Mouse (Mus musculus) neural tube, embryonic 11.5 days (tissue): ENCODE results near the gene BC051665. TPM values are rescaled to one million over a fixed set of nuclear protein-coding genes. Genes with fewer than 3 reads are reported as not detected.

Source experiments
- ATAC-seq: fragments of 200-750 bp; cut with Nextera tagmentation; 2 replicates; pipeline ENCODE4 v1.8.0; 2017; ENCODE audit warnings: moderate number of reproducible peaks, mild to moderate bottlenecking, moderate TSS enrichment, moderate library complexity; ENCODE audit not compliant: insufficient read depth, low FRiP score, low TSS enrichment
- DNase-seq: peaks from one replicate; pipeline ENCODE4 v3.0.0-alpha.2; 2015; ENCODE audit warnings: low spot score
- H3K27ac ChIP-seq: fragments of 300-500 bp; sonication (generic); 2 replicates; pipeline ENCODE4 v1.5.1; 2014; ENCODE audit warnings: low read depth, mild to moderate bottlenecking, low read length
- H3K27me3 ChIP-seq: fragments of 300-500 bp; sonication (generic); 2 replicates; pipeline ENCODE4 v1.6.1; 2014; ENCODE audit warnings: mild to moderate bottlenecking, low read length, mixed read lengths; ENCODE audit not compliant: control insufficient read depth, insufficient read depth
- H3K36me3 ChIP-seq: fragments of 300-500 bp; sonication (generic); 2 replicates; pipeline ENCODE4 v1.6.1; 2014; ENCODE audit warnings: mild to moderate bottlenecking, low read length, moderate library complexity, mixed read lengths; ENCODE audit not compliant: control insufficient read depth, insufficient read depth
- H3K4me1 ChIP-seq: fragments of 300-500 bp; sonication (generic); 2 replicates; pipeline ENCODE4 v1.6.1; 2014; ENCODE audit warnings: low read length, mixed read lengths; ENCODE audit not compliant: control insufficient read depth, insufficient read depth
- H3K4me2 ChIP-seq: fragments of 300-500 bp; sonication (generic); 2 replicates; pipeline ENCODE4 v1.6.1; 2014; ENCODE audit warnings: low read depth, mild to moderate bottlenecking, moderate library complexity
- H3K4me3 ChIP-seq: fragments of 300-500 bp; sonication (generic); 2 replicates; pipeline ENCODE4 v1.5.1; 2014; ENCODE audit warnings: low read depth, low read length
- H3K9ac ChIP-seq: fragments of 300-500 bp; sonication (generic); 2 replicates; pipeline ENCODE4 v1.6.1; 2014; ENCODE audit warnings: mild to moderate bottlenecking, low read length
- H3K9me3 ChIP-seq: fragments of 300-500 bp; sonication (generic); 2 replicates; pipeline ENCODE4 v1.6.1; 2016; ENCODE audit warnings: low read length; ENCODE audit not compliant: control insufficient read depth
- WGBS: fragments of 180-500 bp; shearing (Covaris S2); extraction: QIAGEN DNeasy Blood & Tissue Kit; methylation state at CpG from one replicate; pipeline ENCODE4 v1.1.7; 2014; 5-methylcytosine and 5-hydroxymethylcytosine counted together
- polyA plus RNA-seq: library from polyadenylated mRNA; unstranded; fragments of >200 nt; fragmentation: Nextera tagmentation; extraction: Ambion mirVana; gene quantifications from 2 replicates; pipeline ENCODE4 v1.2.1, GENCODE M21; 2014

Gene BC051665
- polyA plus RNA-seq = not detected in 2 replicates

DNA sequence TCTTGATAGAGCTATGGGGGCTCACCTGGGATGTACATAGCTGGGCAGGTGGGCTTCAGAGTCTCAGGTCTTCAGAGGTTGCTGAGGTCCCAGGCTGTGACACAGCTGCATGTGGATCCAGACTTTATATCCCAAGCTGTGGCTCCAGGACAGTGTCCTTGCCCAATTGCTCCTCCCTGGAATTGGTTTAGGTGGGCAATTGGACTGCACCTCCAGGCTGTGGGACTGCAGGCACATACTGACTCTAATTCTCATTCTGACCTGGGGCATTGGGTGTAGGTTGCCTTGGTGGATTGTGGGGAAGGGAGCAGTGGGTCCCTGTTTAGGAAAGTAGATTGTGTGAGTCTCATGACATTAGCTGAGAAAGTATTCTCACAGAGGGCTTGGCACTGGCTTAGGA lies at the start of gene BC051665:
BC051665 (minus strand) TSS at position 101 of the 400 bp plus-strand sequence.
- no peak for DNase-seq
- no peaks in the 10 kb centered on the region for H3K36me3 ChIP-seq
- H3K27ac ChIP-seq = no peak within 1 kb of the TSS
- H3K4me1 ChIP-seq = no peaks in the 10 kb centered on the region
- H3K9me3 ChIP-seq = no peaks in the 10 kb centered on the region
- H3K4me3 ChIP-seq = no peak within 1 kb of the TSS
- no peak within 1 kb of the TSS for H3K4me2 ChIP-seq
- ATAC-seq = no peak
- no peak within 1 kb of the TSS for H3K9ac ChIP-seq
- H3K27me3 ChIP-seq = no peaks in the 10 kb centered on the region

GRCm38 (mm10) chr13:60826052-60826451 lies 39.9 kb upstream of the BC051665 start:
- no peak for DNase-seq
- no peaks in the 10 kb centered on the region for H3K36me3 ChIP-seq
- no peak overlapping the region for H3K27ac ChIP-seq
- 73% methylated on average over 3 of the region's 3 CpGs for WGBS
- no peak for ATAC-seq
- H3K9ac ChIP-seq = no peak overlapping the region
- H3K9me3 ChIP-seq = no peaks in the 10 kb centered on the region
- no peaks in the 10 kb centered on the region for H3K4me1 ChIP-seq
- no peaks in the 10 kb centered on the region for H3K27me3 ChIP-seq
- H3K4me3 ChIP-seq = no peak overlapping the region
- H3K4me2 ChIP-seq = no peak overlapping the region

DNA sequence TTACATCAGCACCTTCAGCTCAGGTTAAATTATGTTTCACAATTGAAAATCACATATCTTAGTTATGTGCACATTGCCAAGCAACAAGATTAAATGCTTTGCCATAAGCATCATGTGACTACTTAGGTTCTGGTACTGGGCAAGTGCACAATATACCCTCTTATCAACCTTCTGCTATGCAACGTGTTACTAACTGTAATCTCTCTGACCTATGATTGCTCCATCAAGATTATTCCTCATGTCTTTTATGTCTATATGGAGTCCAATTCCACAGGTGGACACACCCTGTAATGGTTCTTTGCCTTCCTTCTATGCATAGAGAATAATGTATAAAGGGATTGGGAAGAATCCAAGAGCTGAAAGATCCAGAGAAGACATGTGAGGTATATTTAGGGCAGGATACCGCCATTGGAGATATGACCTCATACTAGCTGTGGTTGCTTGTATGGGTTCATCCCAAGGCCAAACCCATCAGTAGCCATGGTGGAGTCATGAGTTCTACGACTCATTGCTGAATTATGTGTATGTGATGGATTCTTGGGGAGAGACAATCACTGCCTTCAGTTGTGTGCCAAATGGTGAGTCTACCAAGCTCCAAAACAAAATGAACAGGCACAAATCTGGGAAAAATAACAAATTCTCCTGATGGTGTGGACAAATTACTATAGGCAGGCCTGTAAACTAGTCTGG lies 34.5 kb upstream of the BC051665 start:
- H3K27ac ChIP-seq = no peak overlapping the region
- WGBS = 73% methylated on average over 3 of the region's 3 CpGs
- H3K27me3 ChIP-seq = no peaks in the 10 kb centered on the region
- H3K4me2 ChIP-seq = no peak overlapping the region
- H3K4me3 ChIP-seq = no peak overlapping the region
- no peaks in the 10 kb centered on the region for H3K36me3 ChIP-seq
- no peaks in the 10 kb centered on the region for H3K4me1 ChIP-seq
- ATAC-seq = no peak
- no peaks in the 10 kb centered on the region for H3K9me3 ChIP-seq
- DNase-seq = no peak
- H3K9ac ChIP-seq = no peak overlapping the region

- 14% methylated on average over 7 of the region's 7 CpGs for WGBS
- peak; percentile 31 for DNase-seq
- Histone ChIP-seq H3K27ac (no peak overlapping the region), H3K9ac (no peak overlapping the region), H3K4me1 (no peaks in the 10 kb centered on the region), H3K36me3 (no peaks in the 10 kb centered on the region), H3K4me3 (no peak overlapping the region), H3K27me3 (no peaks in the 10 kb centered on the region), H3K9me3 (no peaks in the 10 kb centered on the region), H3K4me2 (no peak overlapping the region)
- ATAC-seq = no peak
Measured at GRCm38 (mm10) chr13:60819469-60819868, 33.3 kb upstream of the BC051665 start.

DNA sequence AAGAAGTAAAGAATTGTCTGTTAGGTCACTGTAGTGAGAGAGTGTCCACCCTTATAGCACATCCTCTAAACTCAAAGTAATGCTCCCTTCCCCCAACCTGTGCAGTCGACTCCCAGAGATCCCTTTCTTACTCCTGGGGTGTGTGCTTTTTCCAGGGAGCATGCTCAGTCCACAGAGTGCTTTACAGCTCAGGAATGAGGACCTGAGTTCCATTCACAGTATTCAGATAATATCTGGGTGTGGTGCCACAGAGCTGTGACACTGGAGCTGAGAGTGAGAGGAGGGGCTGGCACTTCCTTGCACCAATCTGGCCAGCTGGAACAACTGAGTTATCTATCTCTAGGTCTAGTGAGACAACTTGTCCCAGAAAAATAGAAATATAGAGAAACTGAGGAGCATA lies 27.6 kb upstream of the BC051665 start:
- DNase-seq = no peak
- Histone ChIP-seq H3K27me3 (no peaks in the 10 kb centered on the region), H3K4me2 (no peak overlapping the region), H3K9ac (no peak overlapping the region), H3K36me3 (no peaks in the 10 kb centered on the region), H3K4me1 (no peaks in the 10 kb centered on the region), H3K9me3 (no peaks in the 10 kb centered on the region), H3K27ac (no peak overlapping the region), H3K4me3 (no peak overlapping the region)
- 81% methylated on average over 1 of the region's 1 CpGs for WGBS
- no peak for ATAC-seq

DNA sequence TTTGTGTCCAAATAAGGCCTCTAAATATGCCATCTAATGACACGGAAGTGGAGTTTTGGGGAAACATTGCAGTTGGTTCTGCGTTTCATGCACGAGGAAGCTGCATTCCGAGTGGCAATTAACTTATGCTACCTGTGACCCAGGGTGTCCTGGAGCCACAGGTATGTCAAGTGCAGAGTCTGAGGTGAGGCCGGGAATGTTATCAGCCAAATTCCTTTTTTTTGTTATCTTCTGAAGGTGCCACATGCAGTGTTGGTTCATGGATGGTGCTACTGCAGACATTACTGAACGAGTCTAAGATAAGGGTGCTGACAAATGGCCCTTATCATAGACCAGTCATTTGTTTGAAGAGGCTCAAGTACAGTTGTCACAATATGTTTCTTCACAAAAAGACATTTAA lies 26.6 kb upstream of the BC051665 start:
- Histone ChIP-seq H3K27me3 (no peaks in the 10 kb centered on the region), H3K36me3 (no peaks in the 10 kb centered on the region), H3K27ac (no peak overlapping the region), H3K4me3 (no peak overlapping the region), H3K9ac (no peak overlapping the region), H3K4me1 (no peaks in the 10 kb centered on the region), H3K4me2 (no peak overlapping the region), H3K9me3 (no peaks in the 10 kb centered on the region)
- WGBS = 90% methylated on average over 6 of the region's 6 CpGs
- ATAC-seq (no peak), DNase-seq (no peak)

- no peak overlapping the region for H3K9ac ChIP-seq
- no peak overlapping the region for H3K4me2 ChIP-seq
- DNase-seq (no peak), ATAC-seq (no peak)
- no peaks in the 10 kb centered on the region for H3K36me3 ChIP-seq
- H3K4me1 ChIP-seq = no peaks in the 10 kb centered on the region
- no peak overlapping the region for H3K27ac ChIP-seq
- H3K9me3 ChIP-seq = no peaks in the 10 kb centered on the region
- no peaks in the 10 kb centered on the region for H3K27me3 ChIP-seq
- WGBS = 78% methylated on average over 2 of the region's 2 CpGs
- no peak overlapping the region for H3K4me3 ChIP-seq
Measured at GRCm38 (mm10) chr13:60809690-60810089, 23.5 kb upstream of the BC051665 start.

GRCm38 (mm10) chr13:60802749-60803148 lies 16.6 kb upstream of the BC051665 start, which contains the start of gene Ctsll3:
TSS of gene Ctsll3 (minus strand) at chr13:60802849.
- Histone ChIP-seq H3K27me3 (no peaks in the 10 kb centered on the region), H3K4me3 (no peak within 1 kb of the TSS), H3K9me3 (no peaks in the 10 kb centered on the region), H3K9ac (no peak within 1 kb of the TSS), H3K4me2 (no peak within 1 kb of the TSS), H3K36me3 (no peaks in the 10 kb centered on the region), H3K27ac (no peak within 1 kb of the TSS), H3K4me1 (no peaks in the 10 kb centered on the region)
- 68% methylated on average over 1 of the region's 1 CpGs for WGBS
- DNase-seq = no peak
- no peak for ATAC-seq

DNA sequence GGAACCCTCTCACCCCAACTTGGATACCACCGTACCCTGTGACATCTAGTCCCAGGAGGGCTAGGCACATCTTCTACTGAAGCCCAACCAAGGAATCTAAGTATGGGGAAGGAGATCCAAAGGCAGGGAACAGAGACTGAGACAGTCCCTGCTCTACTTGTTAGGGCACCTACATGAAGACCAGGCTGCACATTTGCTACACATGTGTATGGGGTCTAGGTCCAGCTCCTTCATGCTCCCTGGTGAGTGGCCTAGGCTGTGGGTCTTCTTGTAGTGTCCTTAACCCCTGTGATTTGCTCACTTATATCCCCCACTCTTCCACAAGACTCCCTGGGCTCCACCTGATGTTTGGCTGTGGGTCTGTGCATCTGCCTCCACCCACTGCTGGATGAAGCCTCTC lies 3.3 kb upstream of the BC051665 start:
- 93% methylated on average over 1 of the region's 1 CpGs for WGBS

More for the DNA sequence above, 3.3 kb upstream of the BC051665 start:
- no peaks in the 10 kb centered on the region for H3K4me1 ChIP-seq
- no peak overlapping the region for H3K4me3 ChIP-seq
- no peaks in the 10 kb centered on the region for H3K27me3 ChIP-seq
- no peak overlapping the region for H3K27ac ChIP-seq
- no peak overlapping the region for H3K4me2 ChIP-seq
- H3K9ac ChIP-seq = no peak overlapping the region
- DNase-seq = no peak
- no peaks in the 10 kb centered on the region for H3K36me3 ChIP-seq
- ATAC-seq = no peak
- H3K9me3 ChIP-seq = no peaks in the 10 kb centered on the region
